Mouse (Mus musculus): ENCODE measurements at regions not wholly inside any gene's neighbourhood (a gene's known extent, or its start where the extent isn't known, plus 50 kb on each side); places are given as distances from the start of the nearest gene placed in this dataset.

GRCm38 (mm10) chr13:93992961-93993360 is 64.6 kb upstream of the Lhfpl2 start:
- TF ChIP-seq CTCF (IDR thresholded peaks at IDR 0.05) (0 out of 2 replicates have a peak, but pooled peaks have one; percentile 14), EP300 (IDR thresholded peaks at IDR 0.05; ENCODE audit: insufficient read depth, low read depth, low read length) (0 out of 2 replicates have a peak, but pooled peaks have one; percentile 67), POLR2A (IDR thresholded peaks at IDR 0.05; ENCODE audit: insufficient read depth, low read depth, low read length) (no peak)
- intact Hi-C loops (cut with DNase I): no loop called here
- Histone ChIP-seq H3K4me1 (ENCODE audit: control insufficient read depth, insufficient read depth, low read length) (peaks cover 10% of the 10 kb centered on the region), H3K36me3 (ENCODE audit: control insufficient read depth, insufficient read depth, low read length) (no peaks in the 10 kb centered on the region), H3K4me3 (no peak overlapping the region), H3K27me3 (ENCODE audit: control insufficient read depth, insufficient read depth, low read length) (no peaks in the 10 kb centered on the region), H3K27ac (peak overlapping the region; percentile 49), H3K79me2 (replicated peaks; ENCODE audit: control insufficient read depth, insufficient read depth, low read length) (no peaks in the 10 kb centered on the region), H3K9ac (ENCODE audit: low read depth, low read length) (no peak overlapping the region)
- WGBS: 59% methylated on average over 4 of the region's 4 CpGs
- DNase-seq: peak in 1 of 2 experiments; percentile 28

GRCm38 (mm10) chr13:93995423-93995822 is 62.2 kb upstream of the Lhfpl2 start:
- Histone ChIP-seq H3K79me2 (replicated peaks; ENCODE audit: control insufficient read depth, insufficient read depth, low read length) (no peaks in the 10 kb centered on the region), H3K27me3 (ENCODE audit: control insufficient read depth, insufficient read depth, low read length) (no peaks in the 10 kb centered on the region), H3K27ac (no peak overlapping the region), H3K9ac (ENCODE audit: low read depth, low read length) (no peak overlapping the region), H3K4me3 (no peak overlapping the region), H3K36me3 (ENCODE audit: control insufficient read depth, insufficient read depth, low read length) (no peaks in the 10 kb centered on the region), H3K4me1 (ENCODE audit: control insufficient read depth, insufficient read depth, low read length) (peaks cover 3% of the 10 kb centered on the region; the same call in 1 of the 2 replicates)
- intact Hi-C loops (cut with DNase I): no loop called here
- DNase-seq: no peak
- TF ChIP-seq POLR2A (IDR thresholded peaks at IDR 0.05; ENCODE audit: insufficient read depth, low read depth, low read length): no peak
- TF ChIP-seq EP300 (IDR thresholded peaks at IDR 0.05; ENCODE audit: insufficient read depth, low read depth, low read length): no peak
- TF ChIP-seq CTCF (IDR thresholded peaks at IDR 0.05): no peak
- WGBS: 97% methylated on average over 3 of the region's 3 CpGs

GRCm38 (mm10) chr13:93996535-93997382 is 60.8 kb upstream of the Lhfpl2 start:
- no peak overlapping the region for H3K9ac ChIP-seq (ENCODE audit: low read depth, low read length)
- H3K36me3 ChIP-seq (ENCODE audit: control insufficient read depth, insufficient read depth, low read length): no peaks in the 10 kb centered on the region
- peak overlapping the region; percentile 22 for H3K27ac ChIP-seq
- no peak overlapping the region for H3K4me3 ChIP-seq
- H3K27me3 ChIP-seq (ENCODE audit: control insufficient read depth, insufficient read depth, low read length): no peaks in the 10 kb centered on the region
- intact Hi-C loops (cut with DNase I): no loop called here
- H3K79me2 ChIP-seq (replicated peaks; ENCODE audit: control insufficient read depth, insufficient read depth, low read length): no peaks in the 10 kb centered on the region
- DNase-seq: peak in 1 of 2 experiments; percentile 60
- peaks cover 3% of the 10 kb centered on the region; the same call in 1 of the 2 replicates for H3K4me1 ChIP-seq (ENCODE audit: control insufficient read depth, insufficient read depth, low read length)
- 45% methylated on average over 10 of the region's 10 CpGs for WGBS
- TF ChIP-seq CTCF (IDR thresholded peaks at IDR 0.05) (no peak), EP300 (IDR thresholded peaks at IDR 0.05; ENCODE audit: insufficient read depth, low read depth, low read length) (peak; percentile 69)

- intact Hi-C loops (cut with DNase I): no loop called here
- Histone ChIP-seq H3K9ac (ENCODE audit: low read depth, low read length) (no peak overlapping the region), H3K79me2 (replicated peaks; ENCODE audit: control insufficient read depth, insufficient read depth, low read length) (no peaks in the 10 kb centered on the region), H3K4me3 (no peak overlapping the region), H3K4me1 (ENCODE audit: control insufficient read depth, insufficient read depth, low read length) (peaks cover 2% of the 10 kb centered on the region; the same call in 1 of the 2 replicates), H3K27me3 (ENCODE audit: control insufficient read depth, insufficient read depth, low read length) (no peaks in the 10 kb centered on the region), H3K27ac (no peak overlapping the region), H3K36me3 (ENCODE audit: control insufficient read depth, insufficient read depth, low read length) (no peaks in the 10 kb centered on the region)
- DNase-seq: no peak
- TF ChIP-seq POLR2A (IDR thresholded peaks at IDR 0.05; ENCODE audit: insufficient read depth, low read depth, low read length) (no peak), EP300 (IDR thresholded peaks at IDR 0.05; ENCODE audit: insufficient read depth, low read depth, low read length) (no peak), CTCF (IDR thresholded peaks at IDR 0.05) (no peak)
- WGBS: 67% methylated on average over 6 of the region's 6 CpGs
Observed at GRCm38 (mm10) chr13:93997981-93998380, 59.6 kb upstream of the Lhfpl2 start.

GRCm38 (mm10) chr13:93998406-93998805 is 59.2 kb upstream of the Lhfpl2 start:
- no peak overlapping the region for H3K4me3 ChIP-seq
- TF ChIP-seq EP300 (IDR thresholded peaks at IDR 0.05; ENCODE audit: insufficient read depth, low read depth, low read length) (no peak), CTCF (IDR thresholded peaks at IDR 0.05) (no peak), POLR2A (IDR thresholded peaks at IDR 0.05; ENCODE audit: insufficient read depth, low read depth, low read length) (no peak)
- H3K27me3 ChIP-seq (ENCODE audit: control insufficient read depth, insufficient read depth, low read length): no peaks in the 10 kb centered on the region
- peaks cover 2% of the 10 kb centered on the region; the same call in 1 of the 2 replicates for H3K4me1 ChIP-seq (ENCODE audit: control insufficient read depth, insufficient read depth, low read length)
- no peaks in the 10 kb centered on the region for H3K79me2 ChIP-seq (replicated peaks; ENCODE audit: control insufficient read depth, insufficient read depth, low read length)
- DNase-seq: no peak
- no peak overlapping the region for H3K27ac ChIP-seq
- H3K36me3 ChIP-seq (ENCODE audit: control insufficient read depth, insufficient read depth, low read length): no peaks in the 10 kb centered on the region
- H3K9ac ChIP-seq (ENCODE audit: low read depth, low read length): no peak overlapping the region
- intact Hi-C loops (cut with DNase I): no loop called here
- 81% methylated on average over 1 of the region's 1 CpGs for WGBS

GRCm38 (mm10) chr13:94003816-94004215 is 53.8 kb upstream of the Lhfpl2 start:
- intact Hi-C loops (cut with DNase I): no loop called here
- no peaks in the 10 kb centered on the region for H3K27me3 ChIP-seq (ENCODE audit: control insufficient read depth, insufficient read depth, low read length)
- H3K27ac ChIP-seq: no peak overlapping the region
- TF ChIP-seq EP300 (IDR thresholded peaks at IDR 0.05; ENCODE audit: insufficient read depth, low read depth, low read length): no peak
- TF ChIP-seq CTCF (IDR thresholded peaks at IDR 0.05): no peak
- TF ChIP-seq POLR2A (IDR thresholded peaks at IDR 0.05; ENCODE audit: insufficient read depth, low read depth, low read length): no peak
- DNase-seq: no peak
- no peak overlapping the region for H3K4me3 ChIP-seq
- H3K79me2 ChIP-seq (replicated peaks; ENCODE audit: control insufficient read depth, insufficient read depth, low read length): no peaks in the 10 kb centered on the region
- no peak overlapping the region for H3K9ac ChIP-seq (ENCODE audit: low read depth, low read length)
- no peaks in the 10 kb centered on the region for H3K4me1 ChIP-seq (ENCODE audit: control insufficient read depth, insufficient read depth, low read length)
- H3K36me3 ChIP-seq (ENCODE audit: control insufficient read depth, insufficient read depth, low read length): no peaks in the 10 kb centered on the region
- WGBS: 50% methylated on average over 5 of the region's 5 CpGs
